Mouse (Mus musculus) adrenal gland, postnatal 4 days (tissue): ENCODE measurements around the gene Npsr1. TPM values are rescaled to one million over a fixed set of nuclear protein-coding genes. Genes with fewer than 3 reads are reported as not detected.

Experiments
- DNase-seq, 2 experiments: peaks; one replicate each; pipeline ENCODE4 v3.0.0; 2021 to 2022; ENCODE audit warnings: low spot score in 2 of 2, mixed read lengths in 2 of 2
- total RNA-seq, 2 experiments: library from RNA; stranded (reverse); gene quantifications; 2 replicates each; pipeline ENCODE4 v1.2.3; 2021

The Npsr1 gene
- total RNA-seq, 2 experiments from 2014 or later, result not detected

- DNase-seq, result no peak
Measured at GRCm38 (mm10) chr9:24236461-24236860, 138.7 kb downstream of the Npsr1 start.

GRCm38 (mm10) chr9:24247557-24247956 lies 149.8 kb downstream of the Npsr1 start:
- no peak for DNase-seq

- DNase-seq, result no peak
Measured at GRCm38 (mm10) chr9:24254236-24254635, 156.4 kb downstream of the Npsr1 start.

- no peak for DNase-seq
Measured at GRCm38 (mm10) chr9:24280498-24281287, 182.9 kb downstream of the Npsr1 start.

GRCm38 (mm10) chr9:24282617-24283016 lies 184.8 kb downstream of the Npsr1 start:
- no peak for DNase-seq

GRCm38 (mm10) chr9:24283071-24283470 lies 185.3 kb downstream of the Npsr1 start:
- no peak for DNase-seq

- no peak for DNase-seq
Measured at GRCm38 (mm10) chr9:24283536-24283935, 185.7 kb downstream of the Npsr1 start.

GRCm38 (mm10) chr9:24284239-24285084 lies 186.7 kb downstream of the Npsr1 start:
- DNase-seq, result no peak

DNA sequence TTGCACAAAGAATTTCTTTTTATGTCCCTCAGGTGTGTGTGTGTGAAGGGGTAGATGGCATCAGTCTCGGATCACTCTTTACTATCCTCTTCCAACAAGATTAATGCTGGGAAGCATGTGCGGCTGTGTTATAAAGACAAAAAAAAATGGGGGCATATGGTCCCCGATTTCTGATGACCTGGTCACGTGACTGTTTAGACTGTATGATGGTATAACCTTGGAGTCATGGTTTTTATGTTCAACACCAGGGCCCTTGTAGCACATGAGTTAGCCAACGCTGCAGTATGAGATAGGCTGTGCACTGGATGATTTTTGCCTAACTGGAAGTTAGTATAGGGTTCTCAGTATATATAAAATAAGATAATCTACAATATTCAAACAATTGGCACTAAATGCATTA lies 187.6 kb downstream of the Npsr1 start:
- no peak for DNase-seq

DNA sequence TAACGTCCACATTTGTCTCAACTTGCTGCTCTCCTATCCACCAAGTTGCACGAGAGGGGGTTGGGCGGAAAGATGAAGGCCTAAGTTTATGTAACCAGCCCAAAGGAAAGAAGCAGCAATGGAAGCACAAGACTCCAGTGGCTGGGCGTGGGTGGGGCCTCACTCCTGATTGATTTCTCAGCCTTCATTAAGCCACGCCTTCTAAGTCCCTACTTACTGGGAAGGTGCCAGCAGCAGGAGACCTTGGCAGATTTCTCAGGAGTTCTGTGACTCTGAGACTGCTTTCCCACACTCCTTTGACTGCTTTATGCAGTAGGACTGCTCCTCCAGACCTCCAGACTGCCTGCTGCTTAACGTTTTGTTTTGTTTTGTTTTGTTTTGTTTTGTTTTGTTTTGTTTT lies 193.6 kb downstream of the Npsr1 start:
- DNase-seq, result peak; percentile 12 to 14

DNA sequence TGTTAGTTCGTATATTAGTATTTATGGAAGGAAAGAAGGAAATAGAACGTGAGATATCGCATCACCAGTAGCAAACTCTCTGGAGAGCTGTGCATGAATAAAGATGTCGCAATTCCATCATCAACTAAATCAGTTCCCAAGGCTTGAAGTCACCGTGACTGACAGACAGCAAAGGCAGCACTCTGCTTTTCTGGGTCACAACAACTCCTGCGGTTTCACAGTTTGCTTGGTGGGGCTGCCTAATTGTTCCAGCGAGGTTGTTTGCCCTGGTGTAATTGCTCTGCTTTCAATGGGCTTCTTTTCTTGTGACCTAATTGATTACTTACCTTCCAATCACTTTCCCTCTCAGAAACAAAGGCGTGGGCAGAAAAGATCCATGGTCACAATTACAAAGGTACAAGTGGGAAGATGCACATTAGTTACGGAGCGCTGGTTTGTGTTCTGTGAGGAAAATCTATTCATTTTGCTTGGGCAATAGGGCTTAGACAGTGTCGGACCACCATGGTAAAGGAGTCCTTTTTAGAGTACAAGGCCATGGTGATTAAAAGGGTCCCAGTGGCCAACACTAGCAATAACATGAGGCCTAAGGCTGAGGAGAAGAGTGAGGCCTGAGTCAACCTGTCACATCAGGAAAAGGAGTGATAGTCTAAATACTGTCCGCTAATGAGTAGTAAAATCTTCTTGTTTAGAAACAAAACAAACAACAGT lies 195.6 kb downstream of the Npsr1 start:
- no peak for DNase-seq

- no peak for DNase-seq
Measured at GRCm38 (mm10) chr9:24302906-24303305, 205.1 kb downstream of the Npsr1 start.

- no peak for DNase-seq
Measured at GRCm38 (mm10) chr9:24306990-24307389, 209.2 kb downstream of the Npsr1 start.

GRCm38 (mm10) chr9:24307400-24307799 lies 209.6 kb downstream of the Npsr1 start:
- no peak for DNase-seq

- no peak for DNase-seq
Measured at GRCm38 (mm10) chr9:24315835-24316234, 218.0 kb downstream of the Npsr1 start.

DNA sequence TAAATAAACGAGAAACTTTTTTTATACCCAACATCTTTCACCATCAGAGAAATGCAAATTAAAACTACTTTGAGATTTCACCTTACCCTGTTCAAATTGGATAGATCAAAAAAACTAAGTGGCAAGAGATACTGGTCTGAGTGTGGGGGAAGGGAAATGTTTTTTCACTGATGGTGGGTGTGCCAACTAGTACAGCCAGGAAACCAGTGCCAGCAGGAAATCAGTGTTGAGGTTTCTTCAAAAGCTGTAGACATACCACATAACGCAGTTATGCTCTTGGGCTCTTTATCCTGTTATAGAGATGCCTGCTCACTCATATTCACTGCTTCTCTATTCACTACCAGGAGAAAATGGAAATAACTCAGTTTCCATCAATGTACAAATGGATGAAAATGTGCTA lies 233.9 kb downstream of the Npsr1 start:
- DNase-seq, result no peak

GRCm38 (mm10) chr9:24341321-24341720 lies 243.5 kb downstream of the Npsr1 start:
- DNase-seq, result no peak

- no peak for DNase-seq
Measured at GRCm38 (mm10) chr9:24347011-24347410, 249.2 kb downstream of the Npsr1 start.

- DNase-seq, result no peak
Measured at GRCm38 (mm10) chr9:24349510-24349909, 251.7 kb downstream of the Npsr1 start.

GRCm38 (mm10) chr9:24351402-24351801 lies 253.6 kb downstream of the Npsr1 start:
- no peak for DNase-seq
